Mouse (Mus musculus) lung, postnatal 10 days (tissue): ENCODE data around the gene Ppie.
"Not testable (repeated sequence)": the region's sequence is repeated elsewhere in the genome, so short reads cannot be mapped to it uniquely, and the experiment has no call there.

Experiments
- DNase-seq: peaks from one replicate; pipeline ENCODE4 v3.0.0; 2021

Ppie gene

DNA sequence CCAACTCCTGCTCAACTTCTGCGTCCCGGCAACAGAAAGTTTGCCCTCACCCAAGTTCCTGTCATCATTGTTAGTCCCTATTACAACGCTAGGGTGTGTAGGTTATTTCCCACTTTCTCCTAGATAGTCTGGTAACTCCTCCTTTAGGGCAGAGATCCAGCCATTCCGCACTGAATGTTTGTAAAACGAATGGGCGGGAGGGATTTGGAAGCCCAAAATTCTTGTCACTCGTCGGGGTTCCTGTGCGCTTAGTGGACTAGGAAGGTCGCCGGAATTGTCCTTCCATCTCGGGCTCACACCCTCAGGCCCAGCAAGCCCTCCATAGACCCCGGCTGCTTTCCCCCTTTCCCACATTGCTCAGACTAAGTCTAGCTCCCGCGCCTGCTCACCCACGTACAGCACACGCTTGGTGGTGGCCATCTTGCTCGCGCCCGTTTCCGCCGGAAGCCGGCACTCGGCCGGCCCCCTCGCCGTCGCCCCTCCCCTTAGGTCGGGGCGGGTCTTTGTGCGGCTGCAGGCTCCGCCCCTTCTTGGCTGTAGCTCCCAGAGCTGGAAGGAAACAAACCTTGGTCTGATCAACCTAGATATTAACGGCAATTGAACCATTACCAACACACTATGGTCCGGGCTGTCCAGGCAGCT, at the start of gene Ppie:
Ppie (minus strand) TSS at position 439 of the 642 bp plus-strand sequence.
- peak; percentile 80 for DNase-seq

- no peak for DNase-seq
These were observed 45.1 kb upstream of the Ppie start for GRCm38 (mm10) chr4:123184816-123185215.

- peak; percentile 69 for DNase-seq
These were observed 43.7 kb upstream of the Ppie start for GRCm38 (mm10) chr4:123183239-123184056.

- peak; percentile 38 for DNase-seq
These were observed 42.8 kb upstream of the Ppie start, which contains the start of gene Hpcal4 for GRCm38 (mm10) chr4:123182328-123183238. TSS of gene Hpcal4 (plus strand) at chr4:123183227.

DNA sequence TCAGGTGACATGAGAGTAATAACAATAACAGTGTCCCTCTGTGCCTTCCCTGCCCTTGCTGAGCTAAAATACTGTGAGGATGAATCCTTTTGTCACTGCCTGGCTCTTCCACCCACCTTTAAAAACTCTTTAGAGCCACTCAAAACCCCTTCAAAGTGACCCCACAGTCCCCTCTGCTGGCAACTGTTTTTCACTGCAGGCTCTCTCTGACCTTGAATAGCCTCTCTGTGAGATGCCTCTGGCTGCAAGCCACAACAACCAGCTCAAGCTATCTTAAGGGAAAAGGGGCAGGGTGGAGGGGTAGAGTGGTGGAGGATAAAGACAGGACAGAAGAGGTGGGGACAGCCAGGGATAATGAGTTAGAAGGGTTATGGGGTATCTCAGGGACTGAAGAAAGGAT, 32.1 kb upstream of the Ppie start:
- DNase-seq: peak; percentile 28

DNA sequence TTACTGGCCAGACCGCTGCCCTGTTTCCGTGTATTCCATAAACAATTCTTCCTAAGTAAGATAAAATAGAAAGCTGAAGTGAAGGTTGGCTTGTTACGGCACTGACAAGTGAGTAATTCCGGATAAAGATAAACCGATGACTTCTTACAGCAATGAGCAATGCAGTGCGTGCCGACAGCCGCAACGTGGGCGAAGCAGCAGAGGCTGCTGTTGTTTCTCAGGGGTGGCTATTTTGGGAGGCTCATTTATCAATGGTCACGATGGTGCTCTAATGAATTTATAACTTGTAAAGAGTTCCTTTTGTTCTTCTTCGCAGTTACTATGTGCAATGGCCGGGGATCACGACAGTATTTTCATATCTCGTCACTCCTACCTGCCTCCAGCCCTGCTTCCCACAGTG, 24.4 kb upstream of the Ppie start:
- no peak for DNase-seq

- no peak for DNase-seq
These were observed 22.7 kb upstream of the Ppie start for GRCm38 (mm10) chr4:123162305-123162917.

DNA sequence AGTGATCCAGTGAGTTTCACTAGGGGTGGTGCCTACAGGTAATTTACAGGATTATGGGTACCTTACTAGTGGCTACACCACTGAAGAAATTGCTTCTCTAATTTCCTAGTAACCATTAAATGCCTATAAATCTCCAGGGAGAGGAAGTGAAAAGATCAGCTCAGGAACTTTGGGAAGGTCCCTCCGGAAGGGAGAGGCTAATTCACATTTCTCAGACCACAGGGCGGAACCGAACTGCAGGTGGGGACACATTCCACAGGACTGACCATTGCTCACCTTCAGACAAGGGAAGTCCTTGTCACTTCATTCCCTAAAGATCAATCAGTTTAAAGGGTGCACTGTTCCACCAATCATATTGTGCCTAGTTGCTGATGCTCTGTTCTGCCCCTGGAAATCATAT, 21.5 kb upstream of the Ppie start:
- not testable (repeated sequence) for DNase-seq

DNA sequence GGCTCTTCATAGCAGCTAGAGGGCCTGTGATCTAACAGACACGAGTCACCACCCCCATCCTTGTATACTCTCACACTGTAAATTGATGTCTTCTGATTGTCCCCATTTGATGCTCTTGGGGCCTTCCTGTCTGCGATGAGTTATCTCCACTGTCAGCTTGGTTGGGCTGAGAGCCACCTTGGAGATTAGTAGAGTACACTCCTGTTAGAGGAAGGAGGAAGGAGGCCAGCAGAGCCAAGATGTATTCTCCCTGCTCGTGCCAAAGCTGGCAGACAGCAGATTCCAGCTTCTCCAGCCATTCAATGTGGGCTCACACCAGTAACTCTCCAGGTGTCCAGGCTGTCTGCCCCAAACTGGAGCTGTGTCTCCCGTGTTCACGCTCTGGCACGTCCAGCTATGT, 20.8 kb upstream of the Ppie start:
- DNase-seq: no peak

- DNase-seq: no peak
These were observed 16.1 kb upstream of the Ppie start for GRCm38 (mm10) chr4:123155840-123156239.

- DNase-seq: no peak
These were observed 15.7 kb upstream of the Ppie start for GRCm38 (mm10) chr4:123155427-123155826.

GRCm38 (mm10) chr4:123155004-123155403, 15.3 kb upstream of the Ppie start:
- peak; percentile 44 for DNase-seq

DNA sequence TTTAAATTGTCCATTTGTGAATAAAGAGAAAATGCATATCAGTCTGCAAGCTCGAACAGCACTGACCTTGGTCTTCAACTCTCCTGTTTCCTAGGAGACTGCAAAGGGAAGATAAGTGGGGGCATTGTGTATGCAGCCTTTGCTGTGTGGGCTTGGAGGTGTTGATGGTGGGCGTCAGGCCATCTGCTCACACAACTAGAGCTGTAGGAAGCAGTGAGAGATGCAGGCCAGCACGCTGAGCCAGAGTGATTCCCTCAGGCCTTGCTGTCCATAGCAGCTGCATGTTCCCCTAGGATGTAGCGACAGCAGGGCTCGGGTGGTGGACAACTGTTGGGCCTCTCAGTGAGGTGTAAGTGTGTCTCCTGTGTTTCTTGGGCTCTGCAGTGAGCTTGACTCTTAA, 13.2 kb upstream of the Ppie start:
- no peak for DNase-seq

DNA sequence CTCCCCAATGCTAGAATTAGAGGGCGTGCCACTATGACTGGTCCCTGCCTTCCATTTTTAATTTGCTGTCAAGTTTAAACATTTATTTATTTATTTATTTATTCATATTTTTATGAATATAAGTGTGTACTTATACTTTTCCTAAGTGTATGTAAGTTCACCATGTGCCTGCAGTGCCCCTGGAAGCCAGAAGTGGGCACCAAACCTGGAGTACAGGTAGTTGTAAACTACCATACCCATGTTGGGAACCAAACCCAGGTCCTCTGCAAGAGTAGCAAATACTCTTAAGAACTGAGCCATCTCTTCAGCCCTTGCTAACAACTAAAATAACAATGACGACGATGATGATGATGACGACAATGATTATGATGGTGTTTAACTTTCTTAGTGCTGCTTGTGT, 12.3 kb upstream of the Ppie start:
- DNase-seq: no peak

- DNase-seq: no peak
These were observed 7.8 kb upstream of the Ppie start for GRCm38 (mm10) chr4:123147446-123148150.

DNA sequence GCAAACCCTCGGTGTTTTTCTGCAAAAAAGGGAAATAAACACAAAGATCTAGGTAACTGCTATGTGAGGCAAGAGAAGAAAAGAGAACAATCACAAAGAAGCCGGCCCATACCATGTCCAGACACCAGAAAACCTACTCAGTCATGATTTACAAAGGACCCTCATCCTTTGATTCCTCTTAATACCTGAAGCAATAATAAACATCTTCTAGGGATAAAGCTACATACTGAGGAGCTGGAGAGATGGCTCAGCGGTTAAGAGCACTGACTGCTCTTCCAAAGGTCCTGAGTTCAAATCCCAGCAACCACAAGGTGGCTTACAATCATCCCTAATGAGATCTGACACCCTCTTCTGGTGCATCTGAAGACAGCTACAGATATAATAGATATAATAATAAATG, 2.2 kb downstream of the Ppie start:
- no peak for DNase-seq

DNA sequence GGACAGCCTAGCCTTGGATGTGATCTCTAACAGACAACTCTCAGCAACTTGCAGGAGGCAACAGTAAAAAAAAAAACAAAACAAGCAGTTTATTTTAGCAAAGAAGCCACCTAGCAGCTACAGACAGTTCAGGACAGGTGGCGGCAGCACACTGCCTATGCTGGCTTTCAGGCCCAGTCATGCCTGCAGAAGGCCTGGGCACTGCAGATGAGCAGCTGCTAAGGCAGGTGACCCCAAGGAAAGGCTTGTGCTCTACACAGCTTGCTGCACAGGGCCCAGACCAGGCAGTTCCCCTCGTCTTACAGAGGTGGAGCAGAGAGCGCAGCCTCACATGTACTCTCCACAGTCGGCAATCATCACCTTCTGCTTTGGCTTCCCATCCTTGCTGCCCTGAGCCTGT, 12.7 kb downstream of the Ppie start:
- DNase-seq: no peak

GRCm38 (mm10) chr4:123126626-123127025, 13.1 kb downstream of the Ppie start:
- DNase-seq: no peak

DNA sequence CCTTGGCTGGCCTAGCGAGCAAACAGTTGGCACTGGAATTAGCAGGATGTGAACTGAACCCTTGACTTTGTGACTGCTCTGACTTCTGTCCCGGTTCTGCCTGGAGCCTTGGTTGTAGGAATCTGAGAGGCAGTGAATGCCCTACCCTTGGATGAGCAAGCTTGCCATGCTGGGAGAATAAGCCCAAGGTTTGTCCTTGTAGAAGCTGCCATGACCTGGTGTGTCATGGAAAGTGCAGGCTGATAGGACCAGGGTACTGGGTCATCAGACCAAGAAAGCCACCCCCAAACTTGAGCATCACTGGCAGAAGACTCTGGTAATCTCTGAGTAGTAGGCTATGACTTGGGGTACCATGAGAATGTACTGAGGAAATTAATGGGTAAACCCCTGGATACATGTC, 18.5 kb downstream of the Ppie start:
- no peak for DNase-seq

GRCm38 (mm10) chr4:123116640-123117039, 23.1 kb downstream of the Ppie start:
- DNase-seq: not testable (repeated sequence)

GRCm38 (mm10) chr4:123116011-123116410, 23.7 kb downstream of the Ppie start, which contains the start of gene Oxct2b:
TSS of gene Oxct2b (plus strand) at chr4:123116266.
- DNase-seq: no peak

- not testable (repeated sequence) for DNase-seq
These were observed 25.1 kb downstream of the Ppie start for GRCm38 (mm10) chr4:123114651-123115050.
